Mouse (Mus musculus) stomach, embryonic 16.5 days (tissue): ENCODE results near the gene Tdrd1. TPM values are rescaled to one million over a fixed set of nuclear protein-coding genes. Genes with fewer than 3 reads are reported as not detected.

ENCODE experiments used
- ATAC-seq: fragments of 200-750 bp; cut with Nextera tagmentation; 2 replicates; pipeline ENCODE4 v1.8.0; 2017; ENCODE audit warnings: moderate number of reproducible peaks, moderate TSS enrichment; ENCODE audit not compliant: insufficient read depth, low FRiP score
- H3K27ac ChIP-seq: fragments of 300-500 bp; sonication (generic); 2 replicates; pipeline ENCODE4 v1.5.1; 2014; ENCODE audit warnings: low read length
- H3K27me3 ChIP-seq: fragments of 300-500 bp; sonication (generic); 2 replicates; pipeline ENCODE4 v1.6.1; 2014; ENCODE audit warnings: low read length, control low read depth, mixed read lengths; ENCODE audit not compliant: control insufficient read depth, insufficient read depth
- H3K36me3 ChIP-seq: fragments of 300-500 bp; sonication (generic); 2 replicates; pipeline ENCODE4 v1.6.1; 2014; ENCODE audit warnings: low read length; ENCODE audit not compliant: control insufficient read depth, insufficient read depth
- H3K4me1 ChIP-seq: fragments of 300-500 bp; sonication (generic); 2 replicates; pipeline ENCODE4 v1.6.1; 2014; ENCODE audit warnings: low read length, control low read depth, mixed read lengths; ENCODE audit not compliant: control insufficient read depth, insufficient read depth
- H3K4me2 ChIP-seq: fragments of 300-500 bp; sonication (generic); 2 replicates; pipeline ENCODE4 v1.6.1; 2014; ENCODE audit warnings: low read depth, low read length, mixed read lengths
- H3K4me3 ChIP-seq: fragments of 300-500 bp; sonication (generic); replicated peaks from 2 replicates; pipeline ENCODE4 v1.5.1; 2014; ENCODE audit warnings: mild to moderate bottlenecking, low read length
- H3K9ac ChIP-seq: fragments of 300-500 bp; sonication (generic); 2 replicates; pipeline ENCODE4 v1.6.1; 2014; ENCODE audit warnings: low read length
- H3K9me3 ChIP-seq: fragments of 300-500 bp; sonication (generic); replicated peaks from 2 replicates; pipeline ENCODE4 v1.6.1; 2016; ENCODE audit warnings: low read length, control low read depth; ENCODE audit not compliant: control insufficient read depth
- WGBS: fragments of 180-500 bp; shearing (Covaris S2); extraction: QIAGEN DNeasy Blood & Tissue Kit; methylation state at CpG from one replicate; pipeline ENCODE4 v1.1.7; 2014; 5-methylcytosine and 5-hydroxymethylcytosine counted together
- polyA plus RNA-seq: library from polyadenylated mRNA; unstranded; fragments of >200 nt; fragmentation: Nextera tagmentation; extraction: Ambion mirVana; gene quantifications from 2 replicates; pipeline ENCODE4 v1.2.1, GENCODE M21; 2015

The Tdrd1 gene
- polyA plus RNA-seq, 1 experiment from 2014 or later: 3.1 TPM

GRCm38 (mm10) chr19:56842974-56843373 is 17.0 kb downstream of the Tdrd1 start:
- H3K36me3 ChIP-seq: no peaks in the 10 kb centered on the region
- H3K4me3 ChIP-seq: no peak overlapping the region
- WGBS: 69% methylated on average over 12 of the region's 12 CpGs
- no peak overlapping the region for H3K27ac ChIP-seq
- peaks cover 7% of the 10 kb centered on the region; the same call in 1 of the 2 replicates for H3K9me3 ChIP-seq
- H3K4me2 ChIP-seq: no peak overlapping the region
- peaks cover 14% of the 10 kb centered on the region; the same call in 1 of the 2 replicates for H3K4me1 ChIP-seq
- no peaks in the 10 kb centered on the region for H3K27me3 ChIP-seq
- ATAC-seq: no peak
- no peak overlapping the region for H3K9ac ChIP-seq

GRCm38 (mm10) chr19:56852590-56852989 is 26.6 kb downstream of the Tdrd1 start:
- no peak overlapping the region for H3K27ac ChIP-seq
- no peak overlapping the region for H3K9ac ChIP-seq
- no peaks in the 10 kb centered on the region for H3K4me1 ChIP-seq
- ATAC-seq: no peak
- H3K27me3 ChIP-seq: no peaks in the 10 kb centered on the region
- H3K4me2 ChIP-seq: no peak overlapping the region
- H3K36me3 ChIP-seq: no peaks in the 10 kb centered on the region
- no peaks in the 10 kb centered on the region for H3K9me3 ChIP-seq
- no peak overlapping the region for H3K4me3 ChIP-seq

- Histone ChIP-seq H3K27ac (no peak overlapping the region), H3K4me2 (no peak overlapping the region), H3K9me3 (no peaks in the 10 kb centered on the region), H3K4me3 (no peak overlapping the region), H3K9ac (no peak overlapping the region), H3K4me1 (no peaks in the 10 kb centered on the region), H3K36me3 (no peaks in the 10 kb centered on the region), H3K27me3 (no peaks in the 10 kb centered on the region)
- 36% methylated on average over 5 of the region's 5 CpGs for WGBS
- no peak for ATAC-seq
Measured at GRCm38 (mm10) chr19:56856455-56856854, 30.4 kb downstream of the Tdrd1 start.

GRCm38 (mm10) chr19:56867701-56868100 is 41.7 kb downstream of the Tdrd1 start:
- H3K4me2 ChIP-seq: no peak overlapping the region
- no peaks in the 10 kb centered on the region for H3K27me3 ChIP-seq
- ATAC-seq: no peak
- 73% methylated on average over 4 of the region's 4 CpGs for WGBS
- H3K4me3 ChIP-seq: no peak overlapping the region
- H3K4me1 ChIP-seq: no peaks in the 10 kb centered on the region
- H3K36me3 ChIP-seq: no peaks in the 10 kb centered on the region
- H3K27ac ChIP-seq: no peak overlapping the region
- no peaks in the 10 kb centered on the region for H3K9me3 ChIP-seq
- no peak overlapping the region for H3K9ac ChIP-seq

DNA sequence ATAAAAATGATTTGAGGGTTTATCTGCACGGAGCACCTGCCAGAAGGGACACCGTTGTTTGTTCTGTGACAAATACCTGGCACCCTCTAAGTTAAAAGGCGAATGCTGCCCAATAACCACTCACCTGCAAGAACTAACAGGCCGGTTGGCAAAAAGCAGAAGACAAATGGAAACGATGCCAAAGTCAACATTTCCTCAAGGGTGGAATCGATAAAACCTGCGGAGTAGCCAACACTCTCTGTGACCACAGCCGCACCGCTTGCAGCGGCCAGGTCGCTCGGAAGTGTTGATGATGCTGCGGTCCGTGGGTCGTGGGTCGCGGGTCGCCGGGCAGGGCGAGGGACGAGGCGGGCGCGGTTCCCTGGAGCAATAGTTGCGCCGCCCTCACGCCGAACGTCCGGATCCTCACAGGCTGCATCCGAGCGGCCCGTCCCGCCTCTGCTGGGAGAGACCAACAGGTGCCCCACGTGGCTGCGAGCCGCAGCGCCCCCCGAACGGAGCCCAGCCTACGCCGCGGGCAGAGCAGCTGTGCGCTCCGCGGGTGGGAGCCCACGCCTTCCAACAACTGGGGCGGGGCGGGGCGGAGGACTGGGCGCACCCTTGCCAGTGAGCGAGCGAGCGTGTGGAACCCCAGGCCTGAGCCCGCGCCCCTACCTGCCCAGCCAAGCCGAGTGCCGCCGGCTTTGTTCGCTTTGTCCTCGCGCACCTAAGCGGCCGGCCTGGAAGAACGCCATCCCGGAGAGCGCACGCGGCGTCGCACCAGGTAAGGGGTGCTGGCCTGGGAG is 48.0 kb downstream of the Tdrd1 start, which contains the start of gene Vwa2:
TSS of gene Vwa2 (plus strand) at position 434 of the 785 bp plus-strand sequence.
- H3K4me2 ChIP-seq: peak within 1 kb of the TSS; percentile 89
- 2% methylated on average over 71 of the region's 71 CpGs for WGBS
- peaks cover 24% of the 10 kb centered on the region for H3K27me3 ChIP-seq
- ATAC-seq: peak; percentile 81; the same call in 1 of the 2 replicates
- no peaks in the 10 kb centered on the region for H3K9me3 ChIP-seq
- no peak within 1 kb of the TSS for H3K27ac ChIP-seq
- H3K9ac ChIP-seq: peak within 1 kb of the TSS; percentile 59
- no peaks in the 10 kb centered on the region for H3K36me3 ChIP-seq
- H3K4me1 ChIP-seq: peaks cover 20% of the 10 kb centered on the region
- H3K4me3 ChIP-seq: peak within 1 kb of the TSS; percentile 50

- Histone ChIP-seq H3K4me2 (peak overlapping the region; percentile 89), H3K9me3 (no peaks in the 10 kb centered on the region), H3K36me3 (no peaks in the 10 kb centered on the region), H3K27ac (no peak overlapping the region), H3K4me3 (peak overlapping the region; percentile 50), H3K4me1 (peaks cover 20% of the 10 kb centered on the region), H3K27me3 (peaks cover 24% of the 10 kb centered on the region), H3K9ac (peak overlapping the region; percentile 59)
- no peak for ATAC-seq
- WGBS: 9% methylated on average over 30 of the region's 30 CpGs
Measured at GRCm38 (mm10) chr19:56874601-56875315, 48.7 kb downstream of the Tdrd1 start.

DNA sequence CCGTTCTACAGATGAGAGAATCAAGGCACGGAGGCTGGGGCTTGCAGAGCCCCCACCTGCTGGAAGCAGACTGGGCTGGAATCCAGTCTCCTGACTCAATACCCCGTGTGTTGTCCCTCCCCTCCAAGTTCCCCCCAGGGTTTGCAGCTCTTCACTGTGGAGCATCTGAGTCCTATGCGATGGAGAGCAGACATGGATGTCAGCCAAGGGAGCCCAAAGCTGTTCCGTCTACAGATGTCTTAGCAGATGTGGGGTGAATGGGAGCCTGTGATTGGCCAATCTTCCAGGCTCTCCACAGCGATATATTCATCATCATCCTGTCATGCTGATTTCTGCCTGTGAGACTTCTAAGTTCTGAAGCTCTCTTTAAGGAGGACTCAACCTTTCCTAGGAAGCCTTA is 51.4 kb downstream of the Tdrd1 start:
- Histone ChIP-seq H3K4me1 (peaks cover 20% of the 10 kb centered on the region), H3K9ac (no peak overlapping the region), H3K4me3 (no peak overlapping the region), H3K27ac (no peak overlapping the region), H3K36me3 (no peaks in the 10 kb centered on the region), H3K9me3 (no peaks in the 10 kb centered on the region), H3K4me2 (no peak overlapping the region), H3K27me3 (peaks cover 24% of the 10 kb centered on the region)
- ATAC-seq: no peak
- WGBS: 48% methylated on average over 6 of the region's 6 CpGs

DNA sequence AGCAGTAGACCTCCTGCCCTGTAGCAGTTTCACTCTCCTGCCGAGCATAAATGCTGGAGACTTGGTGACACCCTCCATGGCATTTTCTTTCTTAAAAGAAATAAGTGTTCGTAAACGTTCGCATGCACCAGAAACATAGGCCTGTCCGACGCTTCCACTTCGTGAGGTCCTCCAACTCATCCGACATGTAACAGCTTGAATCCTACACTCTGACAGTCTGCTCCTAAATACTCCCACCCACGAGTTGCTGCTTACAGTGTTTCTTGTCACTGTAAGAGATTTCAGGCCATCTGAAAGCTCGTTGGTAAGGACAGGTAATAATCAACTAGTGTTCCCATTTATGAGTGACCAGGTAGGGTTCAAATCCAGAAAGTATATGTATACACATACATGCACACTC is 61.9 kb downstream of the Tdrd1 start:
- H3K9ac ChIP-seq: no peak overlapping the region
- H3K36me3 ChIP-seq: no peaks in the 10 kb centered on the region
- H3K27me3 ChIP-seq: no peaks in the 10 kb centered on the region
- peak overlapping the region; percentile 51 for H3K27ac ChIP-seq
- no peaks in the 10 kb centered on the region for H3K9me3 ChIP-seq
- WGBS: 45% methylated on average over 10 of the region's 10 CpGs
- H3K4me3 ChIP-seq: no peak overlapping the region
- no peak for ATAC-seq
- H3K4me2 ChIP-seq: no peak overlapping the region
- H3K4me1 ChIP-seq: peaks cover 11% of the 10 kb centered on the region

GRCm38 (mm10) chr19:56888654-56889053 is 62.6 kb downstream of the Tdrd1 start:
- Histone ChIP-seq H3K9ac (no peak overlapping the region), H3K9me3 (no peaks in the 10 kb centered on the region), H3K27me3 (no peaks in the 10 kb centered on the region), H3K4me1 (peaks cover 11% of the 10 kb centered on the region), H3K4me2 (no peak overlapping the region), H3K36me3 (no peaks in the 10 kb centered on the region), H3K27ac (peak overlapping the region; percentile 42), H3K4me3 (no peak overlapping the region)
- ATAC-seq: peak; percentile 69; the same call in 1 of the 2 replicates
- 37% methylated on average over 5 of the region's 5 CpGs for WGBS
